Mouse (Mus musculus): ENCODE results near the gene Galntl6.

Gene Galntl6

DNA sequence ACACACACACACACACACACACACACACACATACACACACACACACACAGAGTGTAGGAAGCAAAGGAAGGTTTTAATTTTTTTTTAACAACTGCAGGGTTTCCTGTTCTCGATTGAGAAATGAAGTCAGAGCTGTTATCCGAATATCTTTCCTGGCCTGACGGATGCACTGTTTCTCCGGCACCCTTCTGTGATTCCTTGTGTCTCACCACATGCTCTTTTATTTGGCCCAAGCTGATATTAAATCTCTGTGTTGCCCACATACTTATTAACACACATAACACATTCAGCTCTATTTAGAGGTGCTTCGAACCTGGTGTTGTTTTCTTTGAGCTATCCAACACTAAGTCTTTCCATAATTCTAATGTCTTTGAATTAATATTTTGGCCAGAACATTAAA is 1069.0 kb downstream of the Galntl6 start:
- DNase-seq (ENCODE audit: low read depth, low spot score) = no peak

DNA sequence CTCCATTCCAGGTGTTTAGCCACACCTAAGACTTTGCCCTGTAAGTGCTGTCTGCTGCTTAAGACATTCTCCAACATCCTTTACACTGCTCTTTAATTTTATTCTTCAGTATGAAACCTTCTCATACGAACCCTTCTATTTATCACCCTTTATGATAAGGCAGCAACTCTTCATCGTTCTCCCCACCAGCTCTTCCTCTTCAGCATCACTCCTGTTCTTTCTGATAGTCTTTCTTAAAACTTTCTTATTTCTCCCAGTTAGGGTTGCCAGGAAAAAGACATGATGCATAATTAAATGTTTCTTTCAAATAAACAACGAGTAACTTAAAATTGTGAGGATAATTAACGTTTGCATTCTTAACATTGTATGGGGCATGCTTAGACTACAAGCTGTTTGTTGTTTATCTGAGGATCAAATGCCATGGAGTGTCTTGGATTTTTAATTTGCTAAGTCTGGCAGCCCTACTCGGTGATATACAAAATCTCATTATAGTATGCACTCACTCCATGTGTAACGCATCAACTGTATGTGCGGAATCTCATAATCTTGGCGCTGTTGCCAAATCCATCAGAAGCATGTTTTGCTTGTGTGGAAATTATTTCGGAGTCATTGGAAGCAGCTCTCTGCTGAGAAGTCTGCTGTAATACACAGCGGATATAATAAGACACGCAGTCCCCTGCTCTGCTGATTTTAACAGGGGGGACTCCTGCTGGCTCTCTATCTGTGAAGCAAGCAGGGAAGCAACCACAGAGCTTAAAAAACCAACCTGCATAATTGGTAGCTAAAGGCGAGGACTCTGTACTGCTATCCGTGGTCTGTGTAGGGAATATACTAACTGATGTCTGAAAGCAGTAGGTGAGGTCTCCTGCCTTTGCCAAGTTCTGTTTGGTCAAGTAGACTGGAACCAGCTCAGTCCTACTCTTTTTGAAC is 1069.7 kb downstream of the Galntl6 start:
- DNase-seq (ENCODE audit: low read depth, low spot score) = no peak

- DNase-seq (ENCODE audit: low read depth, low spot score) = no peak
Observed at GRCm38 (mm10) chr8:57841446-57841845, 1071.0 kb downstream of the Galntl6 start.

- DNase-seq (ENCODE audit: low read depth, low spot score) = no peak
Observed at GRCm38 (mm10) chr8:57837384-57837783, 1075.1 kb downstream of the Galntl6 start.

DNA sequence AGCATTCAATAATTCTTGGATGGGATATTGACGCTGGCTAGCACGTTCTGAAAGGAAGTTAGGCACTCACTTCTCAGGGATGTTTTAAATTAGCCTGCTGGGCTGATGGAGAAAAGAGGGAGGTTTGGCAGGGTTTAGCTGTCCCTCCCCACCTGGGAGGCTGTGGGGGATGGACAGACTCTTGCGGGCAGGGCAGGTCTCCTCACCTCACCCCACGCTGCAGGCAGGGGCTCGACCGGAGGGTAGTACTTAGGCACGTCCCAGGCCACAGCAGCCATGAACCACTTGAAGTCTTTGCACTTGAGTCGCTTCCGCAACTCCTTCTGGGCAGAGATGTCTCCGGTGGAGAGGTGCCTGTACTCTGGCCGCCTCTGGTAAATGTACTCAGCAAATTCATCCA is 1075.5 kb downstream of the Galntl6 start:
- DNase-seq (ENCODE audit: low read depth, low spot score) = no peak

- no peak for DNase-seq (ENCODE audit: low read depth, low spot score)
Observed at GRCm38 (mm10) chr8:57836201-57836883, 1076.1 kb downstream of the Galntl6 start.

- no peak for DNase-seq (ENCODE audit: low read depth, low spot score)
Observed at GRCm38 (mm10) chr8:57823151-57823550, 1089.3 kb downstream of the Galntl6 start.

GRCm38 (mm10) chr8:57816034-57816433 is 1096.4 kb downstream of the Galntl6 start:
- DNase-seq (ENCODE audit: low read depth, low spot score) = no peak

DNA sequence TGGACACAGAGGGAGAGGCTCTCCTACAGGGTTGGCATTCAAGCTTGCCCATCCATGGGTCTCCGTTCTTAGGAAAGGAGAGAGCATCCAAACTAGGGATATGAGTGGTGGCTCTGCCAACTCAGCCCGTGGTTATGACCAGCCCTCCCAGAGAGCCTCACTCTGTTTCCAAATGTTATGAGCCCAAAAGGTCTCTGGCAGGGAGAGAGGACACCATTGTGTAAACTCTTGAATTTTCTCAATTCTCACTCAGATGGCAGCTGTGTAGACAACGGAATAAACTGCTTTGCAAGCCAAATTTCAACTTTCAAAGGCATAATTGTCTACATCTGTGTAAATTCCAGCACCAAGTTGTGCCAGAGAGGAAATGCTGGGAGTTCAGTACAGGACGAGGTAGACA is 1105.4 kb downstream of the Galntl6 start:
- no peak for DNase-seq (ENCODE audit: low read depth, low spot score)

DNA sequence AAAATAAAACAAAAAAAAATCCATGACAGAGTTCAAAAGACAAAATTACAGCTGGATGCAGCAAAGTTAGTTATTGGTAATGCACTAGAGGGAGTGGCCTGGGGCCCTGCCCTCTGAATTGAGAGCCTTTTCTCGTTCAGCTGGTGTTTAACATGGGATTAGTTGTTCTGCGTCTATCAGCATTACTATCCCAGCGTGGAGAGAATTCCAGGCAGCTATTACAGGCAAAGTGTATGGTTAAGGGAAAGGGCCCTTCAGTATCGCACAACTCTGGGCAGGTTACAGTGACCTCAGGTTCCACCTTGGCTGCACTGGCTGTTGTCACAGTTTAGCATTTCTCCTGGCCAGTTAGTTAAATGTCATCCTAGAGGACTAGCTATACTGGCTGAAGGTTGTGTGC is 1107.3 kb downstream of the Galntl6 start:
- no peak for DNase-seq (ENCODE audit: low read depth, low spot score)

DNA sequence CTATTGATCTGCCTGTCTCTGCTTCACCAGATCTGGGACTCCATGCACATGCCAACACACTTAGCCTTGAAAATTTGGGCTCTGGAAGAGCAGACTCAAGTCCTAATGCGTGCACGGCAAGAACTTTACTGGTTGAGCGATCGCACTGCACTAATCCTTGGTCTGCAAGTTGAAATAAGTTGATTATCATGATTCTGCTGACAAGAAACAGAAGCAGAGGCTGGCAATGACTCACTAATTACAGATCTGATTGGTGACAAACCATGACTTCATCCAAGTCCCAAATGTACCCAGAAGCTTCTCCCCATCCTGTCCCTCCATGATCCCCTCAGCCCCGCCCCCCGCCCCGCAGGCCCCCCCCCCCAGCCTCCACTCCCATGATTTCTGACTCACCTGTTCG is 1108.6 kb downstream of the Galntl6 start:
- DNase-seq (ENCODE audit: low read depth, low spot score) = no peak

- DNase-seq (ENCODE audit: low read depth, low spot score) = no peak
Observed at GRCm38 (mm10) chr8:57801197-57801596, 1111.2 kb downstream of the Galntl6 start.

DNA sequence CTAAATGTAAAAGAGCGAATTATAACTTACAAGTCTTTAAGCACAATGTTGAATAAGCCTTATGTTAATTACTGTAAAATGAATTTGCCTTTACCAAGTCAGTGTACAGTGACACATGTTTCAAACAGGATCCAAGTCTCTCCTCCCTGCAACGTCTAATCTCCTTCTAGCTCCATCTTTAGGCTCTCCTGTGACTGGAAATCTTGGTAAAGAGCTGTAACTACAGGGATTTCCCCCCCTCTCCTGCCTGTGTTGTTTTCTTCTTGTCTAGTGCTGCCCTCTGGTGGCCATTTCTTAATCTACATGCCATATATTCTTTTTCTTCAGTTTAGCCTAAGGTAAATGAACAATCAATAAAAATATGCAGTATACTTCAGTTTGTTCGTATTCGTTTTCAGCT is 1112.1 kb downstream of the Galntl6 start:
- peak; percentile 67 for DNase-seq (ENCODE audit: low read depth, low spot score)

- no peak for DNase-seq (ENCODE audit: low read depth, low spot score)
Observed at GRCm38 (mm10) chr8:57799797-57800204, 1112.6 kb downstream of the Galntl6 start.

GRCm38 (mm10) chr8:57793455-57793854 is 1119.0 kb downstream of the Galntl6 start:
- DNase-seq (ENCODE audit: low read depth, low spot score) = peak; percentile 13

DNA sequence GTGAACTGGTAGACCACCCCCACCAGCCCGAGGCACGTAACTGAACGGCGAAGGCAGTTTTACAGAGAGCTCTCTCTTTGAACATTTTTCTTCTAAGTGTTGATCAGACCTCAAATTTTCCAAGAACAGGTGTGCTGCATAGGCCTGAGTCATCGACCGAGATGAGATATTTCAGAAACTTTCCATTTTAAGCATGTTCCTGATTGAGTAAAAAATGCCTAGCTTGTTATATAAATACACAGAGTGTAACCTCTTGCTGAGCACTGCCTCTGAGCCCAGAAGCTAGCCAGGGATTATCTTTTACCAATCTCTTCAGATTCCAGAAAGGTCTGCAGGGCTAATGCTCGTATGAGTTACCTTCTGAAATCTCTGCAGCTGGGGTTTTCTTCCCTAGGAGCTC is 1120.2 kb downstream of the Galntl6 start:
- no peak for DNase-seq (ENCODE audit: low read depth, low spot score)

DNA sequence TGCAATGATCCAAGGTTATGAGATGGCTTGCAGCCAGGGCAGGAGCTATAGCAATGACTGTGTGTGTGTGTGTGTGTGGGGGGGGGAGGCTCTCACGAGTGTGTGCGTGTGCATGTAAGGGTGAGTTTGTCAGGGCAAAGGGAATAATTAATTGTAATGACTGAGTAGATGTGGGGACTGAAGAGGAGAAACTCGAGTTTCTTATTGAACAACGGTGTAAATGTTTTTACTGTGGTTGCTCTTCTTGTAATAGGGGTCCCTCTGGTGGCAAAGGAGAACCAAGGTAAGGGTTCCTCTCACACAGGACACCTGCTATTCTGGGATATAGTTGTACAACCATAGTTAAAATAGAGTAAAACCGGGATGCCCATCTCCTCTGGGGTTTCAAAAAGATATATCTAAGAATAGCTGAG is 1121.1 kb downstream of the Galntl6 start:
- no peak for DNase-seq (ENCODE audit: low read depth, low spot score)

DNA sequence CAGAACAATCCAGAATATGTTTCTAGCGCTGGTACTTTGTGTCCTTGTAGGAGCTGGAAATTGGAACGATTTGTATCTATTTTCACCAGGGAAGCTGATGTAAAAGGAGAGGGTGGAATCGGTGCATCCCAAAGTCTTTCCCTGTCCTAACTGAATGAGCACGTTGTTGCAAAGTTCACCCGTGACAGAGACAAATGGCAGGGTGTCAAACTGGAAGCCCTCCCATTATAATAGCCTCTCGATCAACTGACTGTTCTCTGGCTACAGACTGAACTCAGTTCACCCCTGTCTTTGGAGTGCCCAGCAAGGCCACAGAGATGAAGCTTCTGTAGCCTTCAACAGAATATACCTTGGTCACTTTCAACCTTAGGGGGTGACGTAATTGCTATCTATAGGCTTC is 1132.9 kb downstream of the Galntl6 start:
- no peak for DNase-seq (ENCODE audit: low read depth, low spot score)

DNA sequence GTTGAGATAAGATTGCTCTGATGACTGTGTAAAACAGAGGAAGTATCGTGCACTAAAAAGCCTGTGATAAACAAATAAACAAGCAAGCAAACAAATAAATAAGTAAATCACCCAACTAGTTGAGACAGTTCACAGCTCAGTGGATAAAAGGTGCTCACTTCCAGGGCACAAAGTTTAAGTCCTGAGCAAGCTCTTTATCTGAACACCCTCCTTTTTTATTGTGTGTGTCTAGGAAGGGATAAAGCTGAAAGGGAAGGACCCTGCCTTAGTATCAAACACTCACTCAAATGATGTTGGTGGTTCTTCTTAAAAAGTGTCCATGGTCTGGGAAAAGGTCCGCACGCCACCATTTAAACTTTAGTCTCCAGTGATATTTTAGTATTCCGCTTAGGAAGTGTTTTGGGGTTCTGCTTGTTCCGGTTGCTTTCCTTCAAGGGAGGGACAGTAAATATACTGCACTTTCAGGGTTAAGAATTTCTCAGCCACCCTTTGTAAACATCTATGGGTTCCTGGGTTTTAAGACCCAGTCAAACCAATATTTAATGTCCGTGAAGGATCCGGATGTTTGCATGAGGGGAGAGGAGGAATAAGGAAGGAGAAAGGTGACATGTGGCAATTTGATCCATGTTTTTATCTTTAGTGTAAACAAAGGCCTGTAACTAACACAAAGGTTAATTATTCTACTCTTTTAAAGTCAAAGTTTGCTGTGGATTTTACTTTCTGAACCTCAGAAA is 1134.3 kb downstream of the Galntl6 start:
- no peak for DNase-seq (ENCODE audit: low read depth, low spot score)

- DNase-seq (ENCODE audit: low read depth, low spot score) = no peak
Observed at GRCm38 (mm10) chr8:57776723-57777122, 1135.7 kb downstream of the Galntl6 start.

DNA sequence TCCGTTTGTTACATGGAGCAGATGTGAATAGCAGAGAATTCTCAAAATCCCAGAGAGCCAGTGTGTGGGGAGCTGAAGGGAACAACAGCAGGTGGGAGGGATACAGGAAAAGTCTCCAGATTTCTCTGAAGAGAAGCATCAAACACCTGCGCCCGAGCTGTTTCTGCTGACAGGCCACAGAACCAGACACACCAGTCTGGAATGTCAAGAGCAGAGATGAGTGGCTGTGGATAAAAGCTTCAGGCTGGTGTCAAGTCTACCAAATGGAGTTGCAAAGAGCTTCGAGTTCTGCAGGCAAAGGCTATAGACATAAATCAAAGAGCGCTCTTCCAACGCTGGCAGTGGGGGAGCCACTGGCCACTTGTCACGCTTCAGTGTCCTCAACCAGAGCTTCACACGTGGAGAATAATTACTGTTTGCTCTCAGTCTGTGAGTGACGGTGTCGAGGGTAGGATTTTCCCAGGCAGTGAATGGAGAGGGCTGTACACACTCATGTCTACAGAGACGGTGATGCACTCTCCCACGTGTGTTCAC is 1139.6 kb downstream of the Galntl6 start:
- DNase-seq (ENCODE audit: low read depth, low spot score) = no peak

DNA sequence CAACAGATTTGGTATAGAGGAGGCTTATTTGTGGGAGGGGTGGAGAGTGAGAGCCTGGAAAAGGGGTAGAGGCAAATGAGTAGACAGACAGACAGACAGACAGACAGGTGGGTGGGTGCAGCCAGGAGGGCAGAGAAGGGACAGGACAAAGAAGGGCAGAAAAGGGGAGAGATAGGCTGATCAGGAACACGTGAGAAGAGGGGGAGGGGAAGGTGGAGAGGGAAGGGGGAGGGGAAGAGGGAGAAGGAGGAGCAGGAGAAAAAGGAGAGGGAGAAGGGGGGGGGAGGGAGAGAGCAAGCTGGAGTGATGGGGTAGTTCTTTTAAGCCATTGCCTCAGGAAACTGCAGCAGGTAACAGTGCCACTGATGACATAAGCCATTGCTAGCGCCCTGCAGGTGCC is 1144.9 kb downstream of the Galntl6 start:
- DNase-seq (ENCODE audit: low read depth, low spot score) = no peak

All from WW6 (cell line).